Mouse (Mus musculus): ENCODE data around the gene Il10.

DNA sequence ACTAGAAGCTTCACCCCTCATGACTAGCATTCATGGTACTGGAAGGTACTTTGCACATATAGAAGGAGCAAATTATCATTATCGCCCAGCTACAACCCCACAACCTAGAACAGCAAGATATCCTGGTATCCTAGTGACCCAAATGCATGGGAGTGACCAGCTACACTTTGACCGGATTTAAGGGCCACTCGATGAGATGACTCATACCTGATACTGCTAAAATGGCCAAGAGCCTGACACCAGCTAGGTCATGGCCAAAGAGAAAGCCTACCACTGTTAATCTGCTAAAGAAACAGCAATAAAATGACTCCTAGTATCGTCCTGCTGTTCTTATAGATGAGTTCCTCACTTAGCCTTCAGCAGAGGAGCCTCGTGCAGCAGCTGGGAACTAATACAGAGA, 19.8 kb downstream of the Il10 start:
- TF ChIP-seq POLR2A (IDR thresholded peaks at IDR 0.05; ENCODE audit: control insufficient read depth, extremely low read depth, insufficient read depth, low read length, poor library complexity) (no peak), CTCF (IDR thresholded peaks at IDR 0.05; ENCODE audit: borderline replicate concordance, control insufficient read depth, extremely low read depth, insufficient read depth, low read length, poor library complexity) (no peak)
